Mouse (Mus musculus): ENCODE results near the gene Kcnj9.

- TF ChIP-seq POLR2A (IDR thresholded peaks at IDR 0.05; ENCODE audit: extremely low read depth, insufficient read depth, low read length) (no peak), CTCF (IDR thresholded peaks at IDR 0.05; ENCODE audit: low read depth, low read length) (no peak)
Observed at GRCm38 (mm10) chr1:172283073-172283472, 46.0 kb downstream of the Kcnj9 start.

All from liver, adult 2 months (tissue).